Mouse (Mus musculus) mouse trophoblast stem cell (cell line): ENCODE measurements around the gene Nfyc.

ENCODE experiments used
- in situ Hi-C, 2 experiments: fragments of 300-500 bp; cut with MseI, MboI; formaldehyde crosslinking; loops; 2 replicates in 1 of 2; 3 replicates in 1 of 2; pipeline ENCODE4 v1.15.1; 2025

Gene Nfyc

GRCm38 (mm10) chr4:120831472-120831871, at the start of gene Nfyc:
Gene Nfyc, minus strand, starts transcription at chr4:120831572.
- in situ Hi-C loops: no loop called here

GRCm38 (mm10) chr4:120880731-120881432, 49.5 kb upstream of the Nfyc start:
- in situ Hi-C loops: no loop called here

- in situ Hi-C loops: no loop called here
Measured at GRCm38 (mm10) chr4:120879386-120879785, 48.0 kb upstream of the Nfyc start.

GRCm38 (mm10) chr4:120878728-120879127, 47.4 kb upstream of the Nfyc start:
- in situ Hi-C loops: no loop called here

GRCm38 (mm10) chr4:120875961-120876360, 44.6 kb upstream of the Nfyc start:
- in situ Hi-C loops: no loop called here

- in situ Hi-C loops: no loop called here
Measured at GRCm38 (mm10) chr4:120870262-120870748, 38.9 kb upstream of the Nfyc start.

GRCm38 (mm10) chr4:120868988-120869387, 37.6 kb upstream of the Nfyc start:
- in situ Hi-C loops: no loop called here

GRCm38 (mm10) chr4:120868246-120868645, 36.9 kb upstream of the Nfyc start:
- in situ Hi-C loops: no loop called here

GRCm38 (mm10) chr4:120866211-120866610, 34.8 kb upstream of the Nfyc start:
- in situ Hi-C loops: no loop called here

- in situ Hi-C loops: no loop called here
Measured at GRCm38 (mm10) chr4:120859865-120860264, 28.5 kb upstream of the Nfyc start.

- in situ Hi-C loops: no loop called here
Measured at GRCm38 (mm10) chr4:120856376-120856775, 25.0 kb upstream of the Nfyc start.

- in situ Hi-C loops: no loop called here
Measured at GRCm38 (mm10) chr4:120855360-120856060, 24.1 kb upstream of the Nfyc start.

GRCm38 (mm10) chr4:120854588-120855319, 23.4 kb upstream of the Nfyc start, which contains the start of gene Rims3:
Gene Rims3, plus strand, starts transcription at chr4:120854816.
- in situ Hi-C loops: loop anchor here (5.0 kb wide), 1 partner anchor 38 kb away; no protein-coding TSS in a partner anchor

GRCm38 (mm10) chr4:120850946-120851345, 19.6 kb upstream of the Nfyc start:
- in situ Hi-C loops: loop anchor here (5.0 kb wide), 1 partner anchor 41 kb away; no protein-coding TSS in a partner anchor

- in situ Hi-C loops: no loop called here
Measured at GRCm38 (mm10) chr4:120849451-120849850, 18.1 kb upstream of the Nfyc start.

GRCm38 (mm10) chr4:120848909-120849308, 17.5 kb upstream of the Nfyc start:
- in situ Hi-C loops: no loop called here

GRCm38 (mm10) chr4:120845098-120845497, 13.7 kb upstream of the Nfyc start:
- in situ Hi-C loops: no loop called here

- in situ Hi-C loops: no loop called here
Measured at GRCm38 (mm10) chr4:120844423-120845082, 13.2 kb upstream of the Nfyc start.

- in situ Hi-C loops: no loop called here
Measured at GRCm38 (mm10) chr4:120841342-120841741, 10.0 kb upstream of the Nfyc start.

GRCm38 (mm10) chr4:120830767-120831166, 605 bp downstream of the Nfyc start:
- in situ Hi-C loops: no loop called here

- in situ Hi-C loops: no loop called here
Measured at GRCm38 (mm10) chr4:120826418-120826817, 5.0 kb downstream of the Nfyc start.
